Mouse (Mus musculus) ES-E14 (cell line): ENCODE data around the gene Rasgef1b. TPM values are rescaled to one million over a fixed set of nuclear protein-coding genes. Genes with fewer than 3 reads are reported as not detected.

ENCODE experiments used
- DNase-seq: peaks from one replicate; pipeline ENCODE4 v3.0.0-alpha.2; 2013; ENCODE audit warnings: low read depth, low spot score
- H3K27ac ChIP-seq: 2 replicates; pipeline ENCODE4 v1.5.1; 2012; ENCODE audit warnings: low read depth, mild to moderate bottlenecking, low read length, moderate library complexity, mixed read lengths; ENCODE audit not compliant: poor library complexity, insufficient read depth, severe bottlenecking
- H3K36me3 ChIP-seq: 2 replicates; pipeline ENCODE4 v1.6.1; 2012; ENCODE audit warnings: mild to moderate bottlenecking, low read length, moderate library complexity, mixed read lengths; ENCODE audit not compliant: control insufficient read depth, poor library complexity, insufficient read depth, severe bottlenecking
- H3K4me1 ChIP-seq, 2 experiments: fragments of 150-350 bp in 1 of 2; sonication (generic) in 1 of 2; 2 replicates each; pipeline ENCODE4 v1.6.1; 2012; ENCODE audit warnings: low read length in 2 of 2, mild to moderate bottlenecking in 1 of 2, mixed read lengths in 1 of 2; ENCODE audit not compliant: control insufficient read depth in 2 of 2, insufficient read depth in 2 of 2, poor library complexity in 1 of 2
- H3K4me3 ChIP-seq, 2 experiments: fragments of 150-350 bp in 1 of 2; sonication (generic) in 1 of 2; 2 replicates each; pipeline ENCODE4 v1.5.1; 2012; ENCODE audit warnings: low read length in 2 of 2, low read depth in 1 of 2, mild to moderate bottlenecking in 1 of 2, mixed read lengths in 1 of 2; ENCODE audit not compliant: insufficient read depth in 1 of 2, poor library complexity in 1 of 2, severe bottlenecking in 1 of 2
- H3K9ac ChIP-seq: 2 replicates; pipeline ENCODE4 v1.6.1; 2012; ENCODE audit warnings: low read depth, mild to moderate bottlenecking, low read length, mixed read lengths; ENCODE audit not compliant: poor library complexity, insufficient read depth, severe bottlenecking
- H3K9me3 ChIP-seq: fragments of 150-350 bp; sonication (generic); 2 replicates; pipeline ENCODE4 v1.6.1; 2012; ENCODE audit warnings: low read depth, mild to moderate bottlenecking, low read length; ENCODE audit not compliant: control insufficient read depth, insufficient read depth
- CHD2 ChIP-seq: IDR thresholded peaks from 2 replicates; pipeline ENCODE4 v1.6.1; 2014; ENCODE audit warnings: mild to moderate bottlenecking, low read depth, low read length, inconsistent platforms
- HCFC1 ChIP-seq: IDR thresholded peaks from 2 replicates; pipeline ENCODE4 v1.6.1; 2012; ENCODE audit warnings: low read length, inconsistent platforms, borderline replicate concordance; ENCODE audit not compliant: insufficient read depth
- MAFK ChIP-seq: IDR thresholded peaks from 2 replicates; pipeline ENCODE4 v1.6.1; 2014; ENCODE audit warnings: mild to moderate bottlenecking, low read depth, low read length, inconsistent platforms; ENCODE audit not compliant: insufficient read depth
- ZC3H11A ChIP-seq: IDR thresholded peaks from 2 replicates; pipeline ENCODE4 v1.6.1; 2012; ENCODE audit warnings: low read depth, mild to moderate bottlenecking, inconsistent platforms, low read length, borderline replicate concordance
- ZNF384 ChIP-seq: IDR thresholded peaks from 2 replicates; pipeline ENCODE4 v1.6.1; 2012; ENCODE audit warnings: low read depth, low read length, inconsistent platforms
- in situ Hi-C, 2 experiments: fragments of 600-800 bp; cut with MboI; formaldehyde crosslinking; loops; one replicate each; pipeline ENCODE4 v1.15.1; 2025; ENCODE audit warnings: low sequenced_read_pairs in 2 of 2, inconsistent platforms in 1 of 2; ENCODE audit not compliant: unreplicated experiment in 2 of 2
- total RNA-seq: library from RNA; depleted of rRNA; stranded (reverse); fragments of 300-350 nt; gene quantifications from 2 replicates; pipeline ENCODE4 v1.2.3, GENCODE M21; 2012

Gene Rasgef1b
- total RNA-seq, 1 experiment, result 2.8 TPM

DNA sequence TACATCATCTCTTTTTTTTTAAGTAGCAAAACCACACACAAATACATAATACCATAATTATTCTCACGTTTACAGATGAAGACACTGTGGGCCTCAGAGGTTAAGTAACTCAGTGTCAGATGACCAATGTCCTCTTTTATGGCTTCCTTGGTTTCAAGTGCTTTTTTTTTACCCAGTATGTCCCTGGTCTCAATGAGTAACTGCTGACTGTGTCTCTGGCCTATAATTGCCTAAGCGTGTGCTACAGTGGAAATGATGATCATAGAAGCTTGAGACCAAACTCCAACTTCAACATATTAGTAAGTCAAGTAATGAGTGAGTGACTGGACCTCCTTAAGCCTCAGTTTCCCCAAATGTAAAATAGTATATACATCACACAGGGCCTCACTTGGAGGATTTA lies 347.2 kb downstream of the Rasgef1b start:
- in situ Hi-C loops, result no loop called here
- Histone ChIP-seq H3K4me3 (no peak overlapping the region), H3K27ac (no peak overlapping the region), H3K36me3 (no peaks in the 10 kb centered on the region), H3K4me1 (no peaks in the 10 kb centered on the region), H3K9me3 (no peaks in the 10 kb centered on the region), H3K9ac (no peak overlapping the region)
- TF ChIP-seq ZC3H11A (no peak), MAFK (no peak), CHD2 (no peak), HCFC1 (no peak), ZNF384 (no peak)
- DNase-seq, result no peak

DNA sequence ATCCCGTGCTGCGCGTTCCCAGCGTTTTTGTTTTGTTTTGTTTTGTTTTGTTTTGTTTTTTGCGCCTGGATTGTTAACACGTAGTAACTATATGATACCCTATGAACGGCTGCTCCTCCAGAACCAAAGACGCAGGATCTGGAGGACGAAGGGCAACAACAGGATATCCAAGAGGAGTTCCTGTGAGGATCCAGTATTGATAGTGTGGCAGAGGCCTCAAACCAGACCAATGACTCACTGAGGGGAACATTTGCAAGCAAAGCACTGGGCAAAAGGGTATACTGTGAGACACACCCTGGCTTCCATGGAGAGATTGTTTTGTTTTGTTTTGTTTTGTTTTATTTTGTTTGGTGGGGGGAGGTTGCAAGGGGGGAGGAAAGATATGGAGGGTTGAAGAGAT lies 348.0 kb downstream of the Rasgef1b start:
- Histone ChIP-seq H3K27ac (no peak overlapping the region), H3K4me3 (no peak overlapping the region), H3K36me3 (no peaks in the 10 kb centered on the region), H3K9ac (no peak overlapping the region), H3K9me3 (no peaks in the 10 kb centered on the region), H3K4me1 (no peaks in the 10 kb centered on the region)
- DNase-seq, result no peak
- TF ChIP-seq MAFK, result no peak
- TF ChIP-seq CHD2, result no peak
- no peak for TF ChIP-seq ZNF384
- no peak for TF ChIP-seq HCFC1
- TF ChIP-seq ZC3H11A, result no peak
- in situ Hi-C loops, result no loop called here

DNA sequence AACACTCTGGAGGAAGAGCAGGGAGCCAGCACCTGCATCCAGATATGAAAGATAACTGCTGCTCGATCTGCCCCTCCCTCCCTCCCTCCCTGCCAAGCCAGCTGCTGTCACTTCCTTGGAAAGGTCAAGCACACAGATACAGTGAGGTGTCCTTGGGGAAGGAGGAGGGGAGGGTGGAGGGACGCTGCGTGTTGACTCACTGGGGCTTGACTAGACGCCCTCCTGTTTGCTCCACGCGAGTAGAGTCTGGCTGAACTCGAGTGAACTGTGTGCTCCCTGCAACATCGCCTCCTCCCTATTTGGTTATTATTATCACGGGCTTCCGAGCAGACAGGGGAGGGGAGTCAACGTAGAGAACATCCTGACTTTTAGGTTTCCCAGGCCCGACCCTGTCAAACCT lies 348.7 kb downstream of the Rasgef1b start:
- H3K4me3 ChIP-seq, result no peak overlapping the region
- no peak overlapping the region for H3K9ac ChIP-seq
- H3K36me3 ChIP-seq, result no peaks in the 10 kb centered on the region
- no peaks in the 10 kb centered on the region for H3K4me1 ChIP-seq
- DNase-seq, result no peak
- H3K27ac ChIP-seq, result no peak overlapping the region
- in situ Hi-C loops, result no loop called here
- no peak for TF ChIP-seq ZNF384
- no peak for TF ChIP-seq CHD2
- TF ChIP-seq ZC3H11A, result no peak
- TF ChIP-seq MAFK, result no peak
- no peak for TF ChIP-seq HCFC1
- H3K9me3 ChIP-seq, result no peaks in the 10 kb centered on the region

DNA sequence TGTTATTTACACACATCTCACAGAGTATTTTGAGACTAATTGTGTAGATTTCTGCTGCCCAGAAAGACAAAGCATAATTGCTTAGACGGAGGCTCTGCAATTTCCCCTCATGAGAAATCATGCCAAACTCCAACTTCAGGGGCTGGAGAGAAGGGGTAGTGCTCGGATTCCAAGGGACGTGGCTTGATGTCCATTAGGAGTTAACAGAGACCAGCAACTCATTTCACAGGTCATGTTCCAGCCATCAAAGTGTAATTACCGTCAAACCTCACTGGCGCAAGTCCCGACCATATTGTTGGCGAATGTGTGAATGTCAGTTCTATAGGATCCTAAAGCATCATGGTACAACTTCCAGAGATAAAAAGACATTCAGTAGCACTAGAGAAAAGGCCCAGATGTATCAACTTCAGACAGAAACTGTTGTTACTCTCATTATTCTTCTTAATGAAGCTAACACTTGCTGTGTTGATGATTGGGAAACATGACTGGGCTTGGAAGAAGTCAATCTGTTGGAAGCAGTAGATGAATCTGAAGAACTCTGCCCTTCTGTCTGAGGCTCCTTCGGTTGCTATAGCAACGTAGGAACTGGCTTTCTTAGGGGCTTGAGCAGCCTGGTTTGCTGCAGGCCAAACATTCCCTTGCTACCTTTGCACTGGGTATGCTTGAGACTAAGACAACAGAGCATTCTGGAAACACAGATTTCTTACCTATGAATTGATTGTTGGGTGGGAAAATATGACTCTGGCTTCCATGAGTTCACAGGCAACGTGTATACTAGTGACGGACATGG lies 350.2 kb downstream of the Rasgef1b start:
- H3K9me3 ChIP-seq, result no peaks in the 10 kb centered on the region
- no peaks in the 10 kb centered on the region for H3K4me1 ChIP-seq
- H3K27ac ChIP-seq, result no peak overlapping the region
- H3K4me3 ChIP-seq, result no peak overlapping the region
- DNase-seq, result no peak
- in situ Hi-C loops, result no loop called here
- H3K9ac ChIP-seq, result no peak overlapping the region
- no peak for TF ChIP-seq MAFK
- H3K36me3 ChIP-seq, result no peaks in the 10 kb centered on the region

DNA sequence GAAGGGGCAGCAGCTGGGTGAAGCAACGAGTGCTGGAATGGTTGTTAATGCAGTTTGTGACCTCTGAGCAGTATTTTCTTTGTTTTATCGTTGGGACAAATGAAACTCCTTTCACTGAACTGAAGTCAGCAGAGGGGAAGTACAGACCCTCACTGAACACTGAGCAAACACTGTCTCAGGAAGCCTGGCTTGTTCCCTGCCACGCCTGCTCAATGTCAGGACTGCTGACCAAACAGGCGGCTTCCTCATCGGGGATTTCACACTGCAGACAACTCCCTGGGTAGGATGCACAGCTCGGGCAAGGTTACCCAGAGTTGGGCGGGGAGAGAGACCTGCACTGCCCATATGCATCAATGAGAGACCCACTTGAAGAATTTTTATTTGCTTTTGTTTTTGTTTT lies 353.1 kb downstream of the Rasgef1b start:
- no peak overlapping the region for H3K9ac ChIP-seq
- no peak overlapping the region for H3K27ac ChIP-seq
- H3K4me1 ChIP-seq, result no peaks in the 10 kb centered on the region
- TF ChIP-seq ZNF384 (no peak), ZC3H11A (no peak), HCFC1 (no peak), CHD2 (no peak), MAFK (no peak)
- H3K36me3 ChIP-seq, result no peaks in the 10 kb centered on the region
- H3K9me3 ChIP-seq, result no peaks in the 10 kb centered on the region
- H3K4me3 ChIP-seq, result no peak overlapping the region
- in situ Hi-C loops, result no loop called here
- DNase-seq, result no peak
